Mouse (Mus musculus) ES-E14 (cell line): ENCODE measurements around the gene Urb2. TPM values are rescaled to one million over a fixed set of nuclear protein-coding genes. Genes with fewer than 3 reads are reported as not detected.

Source experiments
- DNase-seq: peaks from one replicate; pipeline ENCODE4 v3.0.0-alpha.2; 2013; ENCODE audit warnings: low read depth, low spot score
- H3K27ac ChIP-seq: 2 replicates; pipeline ENCODE4 v1.5.1; 2012; ENCODE audit warnings: low read depth, mild to moderate bottlenecking, low read length, moderate library complexity, mixed read lengths; ENCODE audit not compliant: poor library complexity, insufficient read depth, severe bottlenecking
- H3K36me3 ChIP-seq: 2 replicates; pipeline ENCODE4 v1.6.1; 2012; ENCODE audit warnings: mild to moderate bottlenecking, low read length, moderate library complexity, mixed read lengths; ENCODE audit not compliant: control insufficient read depth, poor library complexity, insufficient read depth, severe bottlenecking
- H3K4me1 ChIP-seq, 2 experiments: fragments of 150-350 bp in 1 of 2; sonication (generic) in 1 of 2; 2 replicates each; pipeline ENCODE4 v1.6.1; 2012; ENCODE audit warnings: low read length in 2 of 2, mild to moderate bottlenecking in 1 of 2, mixed read lengths in 1 of 2; ENCODE audit not compliant: control insufficient read depth in 2 of 2, insufficient read depth in 2 of 2, poor library complexity in 1 of 2
- H3K4me3 ChIP-seq, 2 experiments: fragments of 150-350 bp in 1 of 2; sonication (generic) in 1 of 2; 2 replicates each; pipeline ENCODE4 v1.5.1; 2012; ENCODE audit warnings: low read length in 2 of 2, low read depth in 1 of 2, mild to moderate bottlenecking in 1 of 2, mixed read lengths in 1 of 2; ENCODE audit not compliant: insufficient read depth in 1 of 2, poor library complexity in 1 of 2, severe bottlenecking in 1 of 2
- H3K9ac ChIP-seq: 2 replicates; pipeline ENCODE4 v1.6.1; 2012; ENCODE audit warnings: low read depth, mild to moderate bottlenecking, low read length, mixed read lengths; ENCODE audit not compliant: poor library complexity, insufficient read depth, severe bottlenecking
- H3K9me3 ChIP-seq: fragments of 150-350 bp; sonication (generic); 2 replicates; pipeline ENCODE4 v1.6.1; 2012; ENCODE audit warnings: low read depth, mild to moderate bottlenecking, low read length; ENCODE audit not compliant: control insufficient read depth, insufficient read depth
- CHD2 ChIP-seq: IDR thresholded peaks from 2 replicates; pipeline ENCODE4 v1.6.1; 2014; ENCODE audit warnings: mild to moderate bottlenecking, low read depth, low read length, inconsistent platforms
- HCFC1 ChIP-seq: IDR thresholded peaks from 2 replicates; pipeline ENCODE4 v1.6.1; 2012; ENCODE audit warnings: low read length, inconsistent platforms, borderline replicate concordance; ENCODE audit not compliant: insufficient read depth
- MAFK ChIP-seq: IDR thresholded peaks from 2 replicates; pipeline ENCODE4 v1.6.1; 2014; ENCODE audit warnings: mild to moderate bottlenecking, low read depth, low read length, inconsistent platforms; ENCODE audit not compliant: insufficient read depth
- ZC3H11A ChIP-seq: IDR thresholded peaks from 2 replicates; pipeline ENCODE4 v1.6.1; 2012; ENCODE audit warnings: low read depth, mild to moderate bottlenecking, inconsistent platforms, low read length, borderline replicate concordance
- ZNF384 ChIP-seq: IDR thresholded peaks from 2 replicates; pipeline ENCODE4 v1.6.1; 2012; ENCODE audit warnings: low read depth, low read length, inconsistent platforms
- in situ Hi-C, 2 experiments: fragments of 600-800 bp; cut with MboI; formaldehyde crosslinking; loops; one replicate each; pipeline ENCODE4 v1.15.1; 2025; ENCODE audit warnings: low sequenced_read_pairs in 2 of 2, inconsistent platforms in 1 of 2; ENCODE audit not compliant: unreplicated experiment in 2 of 2
- total RNA-seq: library from RNA; depleted of rRNA; stranded (reverse); fragments of 300-350 nt; gene quantifications from 2 replicates; pipeline ENCODE4 v1.2.3, GENCODE M21; 2012; rRNA removed

The Urb2 gene
- total RNA-seq: 80.0 and 81.8 TPM in 2 replicates

DNA sequence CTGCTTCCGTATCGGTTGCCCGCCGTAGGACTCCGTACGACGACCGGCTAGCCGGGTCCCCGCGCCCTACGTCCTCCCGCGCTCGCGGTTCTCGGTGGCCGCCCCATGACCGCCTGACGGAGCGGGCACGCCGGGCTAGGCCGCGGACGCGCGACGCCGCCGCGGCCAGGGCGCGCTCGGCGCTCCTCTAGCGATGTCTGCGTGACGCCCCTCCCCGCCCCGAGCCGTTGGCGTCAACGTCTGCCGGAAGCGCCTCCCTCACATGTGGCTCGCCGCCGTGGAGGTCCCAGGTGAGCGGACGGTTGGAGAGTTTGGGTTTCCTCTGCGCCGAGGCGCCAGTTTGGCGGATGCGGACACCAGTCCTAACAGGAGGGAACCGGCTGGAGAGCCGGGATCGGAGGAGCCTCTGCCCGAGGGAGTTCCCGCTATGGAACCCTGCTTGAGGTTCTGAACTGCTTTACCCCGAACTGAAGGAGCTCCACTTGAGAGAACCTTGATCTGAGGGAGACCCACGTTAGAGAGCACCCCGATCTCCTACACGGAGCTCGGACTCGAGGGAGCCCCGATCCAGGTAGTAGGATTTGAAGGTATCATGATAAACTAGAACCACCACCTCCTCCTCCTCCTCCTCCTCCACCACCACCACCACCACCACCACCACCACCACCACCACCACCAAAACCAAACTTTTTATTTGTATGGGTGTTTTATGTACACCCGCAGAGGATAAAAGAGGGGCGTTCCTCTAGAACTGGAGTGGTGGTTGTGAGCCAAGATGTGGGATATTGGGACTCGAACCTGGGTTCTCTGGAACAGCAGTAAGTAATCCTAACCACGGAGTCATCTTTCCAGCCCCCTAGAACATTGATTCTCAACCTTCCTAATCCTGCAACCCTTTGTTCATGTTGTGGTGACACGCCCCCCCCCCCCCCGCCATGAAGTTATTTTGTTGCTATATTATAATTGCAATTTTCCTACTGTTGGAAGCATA lies at the start of gene Urb2, which contains the start of gene Taf5l:
Gene Urb2 (plus strand): TSS at position 272 of the 991 bp plus-strand sequence.
Gene Taf5l (minus strand): TSS at position 161 of the 991 bp plus-strand sequence.
- H3K4me3 ChIP-seq: peak within 1 kb of the TSS; percentile 98 to 99
- H3K9ac ChIP-seq: peak within 1 kb of the TSS; percentile 99
- peaks cover 12% of the 10 kb centered on the region for H3K36me3 ChIP-seq
- H3K9me3 ChIP-seq: no peaks in the 10 kb centered on the region
- peaks cover 6 to 8% of the 10 kb centered on the region in 2 experiments for H3K4me1 ChIP-seq
- in situ Hi-C loops: no loop called here
- peak within 1 kb of the TSS; percentile 98 for H3K27ac ChIP-seq
- peak; percentile 76 for DNase-seq
- TF ChIP-seq ZNF384 (no peak), CHD2 (no peak), MAFK (no peak), HCFC1 (peak; percentile 78; the same call in 1 of the 2 replicates), ZC3H11A (no peak)

DNA sequence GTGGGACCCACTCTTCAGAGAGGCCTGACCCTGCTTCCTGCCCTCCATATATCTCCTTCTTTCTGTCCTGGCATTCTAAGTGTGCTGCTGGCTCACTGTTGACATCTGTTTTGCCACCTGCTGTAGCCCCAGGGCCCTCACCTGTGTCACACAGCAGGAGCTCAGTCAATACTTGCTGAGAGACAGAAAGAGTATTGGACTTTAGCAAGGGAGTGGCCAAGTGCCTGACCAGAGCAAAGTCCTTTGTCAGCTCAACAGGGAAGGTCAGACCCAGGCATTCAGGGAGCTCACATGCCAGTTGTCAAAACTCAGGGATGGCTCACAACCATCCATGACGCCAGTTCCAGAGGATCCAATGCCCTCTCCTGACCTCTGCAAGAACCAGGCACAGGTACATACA lies 47.8 kb upstream of the Urb2 start:
- in situ Hi-C loops: no loop called here

DNA sequence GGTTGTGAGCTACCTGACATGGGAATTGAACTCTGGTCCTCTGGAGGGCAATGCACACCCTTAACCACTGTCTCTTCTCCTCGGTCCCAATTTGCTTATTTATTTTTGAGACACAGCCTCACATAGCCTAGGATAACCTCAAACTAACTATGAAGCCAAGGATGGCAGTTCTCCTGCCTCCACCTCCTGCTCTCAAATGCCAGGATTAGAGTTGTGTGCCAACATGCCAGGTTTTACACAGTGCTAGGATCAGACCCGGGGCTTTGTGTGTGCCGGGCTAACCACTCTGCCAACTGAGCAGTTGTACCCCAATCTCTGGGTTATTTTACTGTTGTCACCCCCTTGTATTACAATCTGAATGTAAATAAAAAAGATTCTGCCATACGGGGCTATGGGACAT lies 43.8 kb upstream of the Urb2 start:
- TF ChIP-seq HCFC1 (no peak), ZC3H11A (no peak), ZNF384 (no peak), CHD2 (no peak), MAFK (no peak)
- Histone ChIP-seq H3K9me3 (no peaks in the 10 kb centered on the region), H3K9ac (no peak overlapping the region), H3K4me3 (no peak overlapping the region), H3K4me1 (peaks cover 0 to 3% of the 10 kb centered on the region in 2 experiments; a peak in 1 of 4 replicates), H3K27ac (no peak overlapping the region), H3K36me3 (no peaks in the 10 kb centered on the region)
- DNase-seq: no peak
- in situ Hi-C loops: no loop called here

More for the DNA sequence above, 47.8 kb upstream of the Urb2 start:
- TF ChIP-seq HCFC1 (no peak), MAFK (no peak), ZNF384 (no peak), ZC3H11A (no peak), CHD2 (no peak)
- Histone ChIP-seq H3K27ac (no peak overlapping the region), H3K4me1 (0 out of 4 replicates have a peak, but pooled peaks cover 0 to 3% of the 10 kb centered on the region in 2 experiments), H3K4me3 (no peak overlapping the region), H3K9ac (no peak overlapping the region), H3K36me3 (peaks cover 3% of the 10 kb centered on the region; the same call in 1 of the 2 replicates), H3K9me3 (no peaks in the 10 kb centered on the region)
- DNase-seq: no peak

DNA sequence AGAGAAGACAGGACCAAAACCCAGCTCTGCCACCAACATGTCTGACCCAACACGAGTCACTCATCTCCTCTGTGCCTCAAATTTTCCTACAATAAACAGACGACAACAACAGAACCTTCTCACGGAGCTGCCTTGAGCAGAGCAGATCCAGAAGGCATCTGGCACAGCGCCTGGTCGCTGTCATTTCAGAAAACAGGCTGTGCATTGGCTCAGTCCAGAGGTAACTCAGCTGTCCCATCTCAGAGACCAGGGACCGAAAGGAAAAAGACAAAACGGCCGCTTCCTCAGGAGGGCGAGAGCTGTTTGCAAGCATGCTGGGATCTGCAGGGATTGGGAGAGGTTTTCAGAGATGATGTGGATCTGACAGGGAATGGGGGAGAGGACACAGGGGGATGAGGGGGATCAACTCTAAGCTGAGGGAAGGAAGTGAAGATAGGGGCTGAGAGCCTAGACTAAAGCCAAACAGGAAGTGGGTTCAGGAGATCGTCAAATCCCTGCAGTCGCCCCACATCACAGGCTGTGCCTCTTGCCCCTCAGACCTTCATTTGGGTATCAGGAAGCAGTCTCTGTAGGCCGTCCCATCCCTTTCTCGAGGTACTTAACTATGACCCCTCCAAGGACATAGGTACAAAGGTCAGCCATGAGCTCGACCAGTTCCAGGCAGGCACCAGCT lies 43.0 kb upstream of the Urb2 start:
- in situ Hi-C loops: no loop called here
- TF ChIP-seq MAFK (no peak), ZC3H11A (no peak), CHD2 (no peak), HCFC1 (no peak), ZNF384 (no peak)
- H3K4me3 ChIP-seq: no peak overlapping the region
- peaks cover 0 to 3% of the 10 kb centered on the region in 2 experiments; a peak in 1 of 4 replicates for H3K4me1 ChIP-seq
- no peaks in the 10 kb centered on the region for H3K36me3 ChIP-seq
- DNase-seq: no peak
- H3K9me3 ChIP-seq: no peaks in the 10 kb centered on the region
- H3K27ac ChIP-seq: no peak overlapping the region
- H3K9ac ChIP-seq: no peak overlapping the region
